Mouse (Mus musculus) lung, postnatal 36 days (tissue): ENCODE data around the gene Fam19a4.

Source experiments
- DNase-seq: peaks from one replicate; pipeline ENCODE4 v3.0.0; 2022; ENCODE audit warnings: mixed read lengths

The Fam19a4 gene

GRCm38 (mm10) chr6:97060074-97060681, at the start of gene Fam19a4:
Fam19a4 (minus strand) TSS chr6:97060413.
- peak; percentile 46 for DNase-seq

GRCm38 (mm10) chr6:97106777-97107176, 46.6 kb upstream of the Fam19a4 start:
- DNase-seq: peak; percentile 74

GRCm38 (mm10) chr6:97106106-97106505, 45.9 kb upstream of the Fam19a4 start:
- DNase-seq: no peak

- DNase-seq: peak; percentile 8
Observed at GRCm38 (mm10) chr6:97104264-97104852, 44.1 kb upstream of the Fam19a4 start.

GRCm38 (mm10) chr6:97101958-97102702, 41.9 kb upstream of the Fam19a4 start:
- DNase-seq: no peak

GRCm38 (mm10) chr6:97101190-97101957, 41.2 kb upstream of the Fam19a4 start:
- no peak for DNase-seq

GRCm38 (mm10) chr6:97082336-97082735, 22.1 kb upstream of the Fam19a4 start:
- DNase-seq: no peak

GRCm38 (mm10) chr6:97080016-97080415, 19.8 kb upstream of the Fam19a4 start:
- DNase-seq: no peak

GRCm38 (mm10) chr6:97059599-97059998, 614 bp downstream of the Fam19a4 start:
- no peak for DNase-seq

GRCm38 (mm10) chr6:97052196-97052770, 7.9 kb downstream of the Fam19a4 start:
- DNase-seq: no peak

- DNase-seq: no peak
Observed at GRCm38 (mm10) chr6:97048403-97048802, 11.8 kb downstream of the Fam19a4 start.

- no peak for DNase-seq
Observed at GRCm38 (mm10) chr6:97046541-97046940, 13.7 kb downstream of the Fam19a4 start.

- peak; percentile 16 for DNase-seq
Observed at GRCm38 (mm10) chr6:97027110-97027677, 33.0 kb downstream of the Fam19a4 start.

- no peak for DNase-seq
Observed at GRCm38 (mm10) chr6:97019323-97019722, 40.9 kb downstream of the Fam19a4 start.

- DNase-seq: no peak
Observed at GRCm38 (mm10) chr6:97016711-97017110, 43.5 kb downstream of the Fam19a4 start.

GRCm38 (mm10) chr6:97016018-97016417, 44.2 kb downstream of the Fam19a4 start:
- peak; percentile 8 for DNase-seq

GRCm38 (mm10) chr6:97006513-97007094, 53.6 kb downstream of the Fam19a4 start:
- peak; percentile 72 for DNase-seq

GRCm38 (mm10) chr6:97005038-97005437, 55.2 kb downstream of the Fam19a4 start:
- DNase-seq: peak; percentile 50

- DNase-seq: no peak
Observed at GRCm38 (mm10) chr6:96995556-96996159, 64.6 kb downstream of the Fam19a4 start.

- DNase-seq: no peak
Observed at GRCm38 (mm10) chr6:96991741-96992140, 68.5 kb downstream of the Fam19a4 start.

GRCm38 (mm10) chr6:96977537-96977936, 82.7 kb downstream of the Fam19a4 start:
- DNase-seq: peak; percentile 28

- DNase-seq: peak; percentile 65
Observed at GRCm38 (mm10) chr6:96944796-96945195, 115.4 kb downstream of the Fam19a4 start.
